Mouse (Mus musculus) lung, embryonic 15.5 days (tissue): ENCODE measurements around the gene Proser2. TPM values are rescaled to one million over a fixed set of nuclear protein-coding genes. Genes with fewer than 3 reads are reported as not detected.

Source experiments
- ATAC-seq: fragments of 200-750 bp; cut with Nextera tagmentation; 2 replicates; pipeline ENCODE4 v1.8.0; 2017; ENCODE audit warnings: moderate number of reproducible peaks, borderline replicate concordance; ENCODE audit not compliant: low FRiP score, low TSS enrichment; ENCODE audit errors: extremely low read depth
- H3K27ac ChIP-seq: fragments of 300-500 bp; sonication (generic); 2 replicates; pipeline ENCODE4 v1.5.1; 2015; ENCODE audit warnings: moderate library complexity, mild to moderate bottlenecking, inconsistent platforms
- H3K27me3 ChIP-seq: fragments of 300-500 bp; sonication (generic); 2 replicates; pipeline ENCODE4 v1.6.1; 2015; ENCODE audit warnings: inconsistent platforms
- H3K36me3 ChIP-seq: fragments of 300-500 bp; sonication (generic); 2 replicates; pipeline ENCODE4 v1.6.1; 2015; ENCODE audit warnings: inconsistent platforms
- H3K4me1 ChIP-seq: fragments of 300-500 bp; sonication (generic); 2 replicates; pipeline ENCODE4 v1.6.1; 2015; ENCODE audit warnings: inconsistent platforms
- H3K4me2 ChIP-seq: fragments of 300-500 bp; sonication (generic); 2 replicates; pipeline ENCODE4 v1.6.1; 2015; ENCODE audit warnings: inconsistent platforms, mild to moderate bottlenecking, moderate library complexity
- H3K4me3 ChIP-seq: fragments of 300-500 bp; sonication (generic); 2 replicates; pipeline ENCODE4 v1.5.1; 2015; ENCODE audit warnings: mild to moderate bottlenecking, inconsistent platforms
- H3K9ac ChIP-seq: fragments of 300-500 bp; sonication (generic); 2 replicates; pipeline ENCODE4 v1.6.1; 2015; ENCODE audit warnings: inconsistent platforms
- H3K9me3 ChIP-seq: fragments of 300-500 bp; sonication (generic); 2 replicates; pipeline ENCODE4 v1.6.1; 2016; ENCODE audit warnings: inconsistent platforms
- WGBS: fragments of 180-500 bp; shearing (Covaris S2); methylation state at CpG from one replicate; pipeline ENCODE4 v1.1.7; 2015; 5-methylcytosine and 5-hydroxymethylcytosine counted together
- polyA plus RNA-seq: library from polyadenylated mRNA; unstranded; fragments of >200 nt; fragmentation: Nextera tagmentation; extraction: Ambion mirVana; gene quantifications from 2 replicates; pipeline ENCODE4 v1.2.1, GENCODE M21; 2015

Gene Proser2
- polyA plus RNA-seq, 1 experiment from 2014 or later, result 7.7 TPM

- H3K4me2 ChIP-seq, result no peak overlapping the region
- H3K4me1 ChIP-seq, result peaks cover 13% of the 10 kb centered on the region
- ATAC-seq, result no peak
- 82% methylated on average over 6 of the region's 6 CpGs for WGBS
- H3K27ac ChIP-seq, result no peak overlapping the region
- H3K27me3 ChIP-seq, result no peaks in the 10 kb centered on the region
- H3K9ac ChIP-seq, result no peak overlapping the region
- H3K36me3 ChIP-seq, result no peaks in the 10 kb centered on the region
- no peaks in the 10 kb centered on the region for H3K9me3 ChIP-seq
- no peak overlapping the region for H3K4me3 ChIP-seq
Measured at GRCm38 (mm10) chr2:6067341-6067740, 62.7 kb downstream of the Proser2 start.

GRCm38 (mm10) chr2:6060071-6060804 is 69.8 kb downstream of the Proser2 start:
- Histone ChIP-seq H3K27ac (no peak overlapping the region), H3K27me3 (no peaks in the 10 kb centered on the region)
- 77% methylated on average over 10 of the region's 10 CpGs for WGBS

GRCm38 (mm10) chr2:6059291-6059690 is 70.7 kb downstream of the Proser2 start:
- peaks cover 17% of the 10 kb centered on the region for H3K36me3 ChIP-seq
- H3K9me3 ChIP-seq, result no peaks in the 10 kb centered on the region
- no peak overlapping the region for H3K9ac ChIP-seq
- no peak overlapping the region for H3K4me2 ChIP-seq
- H3K4me3 ChIP-seq, result no peak overlapping the region
- 68% methylated on average over 2 of the region's 2 CpGs for WGBS
- H3K27me3 ChIP-seq, result no peaks in the 10 kb centered on the region
- H3K4me1 ChIP-seq, result no peaks in the 10 kb centered on the region
- ATAC-seq, result no peak; the same call in 1 of the 2 replicates
- no peak overlapping the region for H3K27ac ChIP-seq

More at GRCm38 (mm10) chr2:6060071-6060804, 69.8 kb downstream of the Proser2 start:
- Histone ChIP-seq H3K4me2 (no peak overlapping the region), H3K9ac (no peak overlapping the region), H3K9me3 (no peaks in the 10 kb centered on the region), H3K4me1 (no peaks in the 10 kb centered on the region), H3K4me3 (no peak overlapping the region), H3K36me3 (peaks cover 14% of the 10 kb centered on the region)
- no peak for ATAC-seq

- Histone ChIP-seq H3K36me3 (peaks cover 33% of the 10 kb centered on the region), H3K4me3 (no peak overlapping the region), H3K4me2 (no peak overlapping the region), H3K27ac (no peak overlapping the region), H3K27me3 (no peaks in the 10 kb centered on the region), H3K9ac (no peak overlapping the region), H3K9me3 (no peaks in the 10 kb centered on the region), H3K4me1 (no peaks in the 10 kb centered on the region)
- no peak for ATAC-seq
- 93% methylated on average over 3 of the region's 3 CpGs for WGBS
Measured at GRCm38 (mm10) chr2:6056518-6056917, 73.5 kb downstream of the Proser2 start.

GRCm38 (mm10) chr2:6055466-6055865 is 74.5 kb downstream of the Proser2 start:
- ATAC-seq, result no peak
- Histone ChIP-seq H3K4me3 (no peak overlapping the region), H3K9me3 (no peaks in the 10 kb centered on the region), H3K4me2 (no peak overlapping the region), H3K9ac (no peak overlapping the region), H3K36me3 (peaks cover 43% of the 10 kb centered on the region), H3K27ac (no peak overlapping the region), H3K4me1 (no peaks in the 10 kb centered on the region), H3K27me3 (no peaks in the 10 kb centered on the region)
- WGBS, result 91% methylated on average over 11 of the region's 11 CpGs

GRCm38 (mm10) chr2:6049018-6049417 is 81.0 kb downstream of the Proser2 start:
- Histone ChIP-seq H3K27me3 (no peaks in the 10 kb centered on the region), H3K27ac (no peak overlapping the region), H3K9ac (no peak overlapping the region), H3K4me1 (peaks cover 16% of the 10 kb centered on the region), H3K9me3 (no peaks in the 10 kb centered on the region), H3K4me2 (no peak overlapping the region), H3K4me3 (no peak overlapping the region), H3K36me3 (peaks cover 33% of the 10 kb centered on the region)
- WGBS, result 69% methylated on average over 3 of the region's 3 CpGs
- no peak for ATAC-seq

- peak overlapping the region; percentile 37; the same call in 1 of the 2 replicates for H3K27ac ChIP-seq
- H3K4me1 ChIP-seq, result peaks cover 16% of the 10 kb centered on the region
- no peak overlapping the region for H3K4me3 ChIP-seq
- H3K9me3 ChIP-seq, result no peaks in the 10 kb centered on the region
- no peak overlapping the region for H3K9ac ChIP-seq
- ATAC-seq, result no peak
- no peak overlapping the region for H3K4me2 ChIP-seq
- H3K36me3 ChIP-seq, result peaks cover 32% of the 10 kb centered on the region
- H3K27me3 ChIP-seq, result no peaks in the 10 kb centered on the region
- WGBS, result 50% methylated on average over 4 of the region's 4 CpGs
Measured at GRCm38 (mm10) chr2:6048570-6048969, 81.4 kb downstream of the Proser2 start.

Other genes starting within 250 kb of the Proser2 start
- gene Sec61a2, start 234.8 kb downstream of the Proser2 start, polyA plus RNA-seq, result 60.6 and 62.7 TPM in 2 replicates
- 3.0 and 3.2 TPM in 2 replicates for gene Dhtkd1, start 187.4 kb downstream of the Proser2 start, polyA plus RNA-seq
- 7.6 and 9.0 TPM in 2 replicates for gene Upf2, start 178.7 kb downstream of the Proser2 start, polyA plus RNA-seq
- gene Echdc3, start 82.8 kb upstream of the Proser2 start, polyA plus RNA-seq, result 9.6 and 9.7 TPM in 2 replicates
- gene Usp6nl, start 192.5 kb upstream of the Proser2 start, polyA plus RNA-seq, result 12.4 and 13.0 TPM in 2 replicates